Mouse (Mus musculus) forebrain, postnatal 0 days (tissue): ENCODE results near the gene Zfp119b. TPM values are rescaled to one million over a fixed set of nuclear protein-coding genes. Genes with fewer than 3 reads are reported as not detected.

ENCODE experiments used
- ATAC-seq: fragments of 200-750 bp; cut with Nextera tagmentation; 2 replicates; pipeline ENCODE4 v1.8.0; 2017; ENCODE audit warnings: mild to moderate bottlenecking, moderate library complexity
- DNase-seq: peaks from one replicate; pipeline ENCODE4 v3.0.0-alpha.2; 2015
- H3K27ac ChIP-seq: fragments of 300-500 bp; sonication (generic); 2 replicates; pipeline ENCODE4 v1.5.1; 2014; ENCODE audit warnings: low read depth, mild to moderate bottlenecking, antibody characterized with exemption, low read length, moderate library complexity, mixed read lengths
- H3K27me3 ChIP-seq: fragments of 300-500 bp; sonication (generic); 2 replicates; pipeline ENCODE4 v1.6.1; 2014; ENCODE audit warnings: mild to moderate bottlenecking, low read length, mixed read lengths; ENCODE audit not compliant: insufficient read depth
- H3K36me3 ChIP-seq: fragments of 300-500 bp; sonication (generic); 2 replicates; pipeline ENCODE4 v1.6.1; 2014; ENCODE audit warnings: mild to moderate bottlenecking, moderate library complexity; ENCODE audit not compliant: insufficient read depth
- H3K4me1 ChIP-seq: fragments of 300-500 bp; sonication (generic); 2 replicates; pipeline ENCODE4 v1.6.1; 2014; ENCODE audit warnings: antibody characterized with exemption; ENCODE audit not compliant: insufficient read depth
- H3K4me2 ChIP-seq: fragments of 300-500 bp; sonication (generic); 2 replicates; pipeline ENCODE4 v1.6.1; 2014; ENCODE audit warnings: low read depth, mild to moderate bottlenecking, moderate library complexity
- H3K4me3 ChIP-seq: fragments of 300-500 bp; sonication (generic); 2 replicates; pipeline ENCODE4 v1.5.1; 2014; ENCODE audit warnings: low read depth, low read length, mixed read lengths
- H3K9ac ChIP-seq: fragments of 300-500 bp; sonication (generic); 2 replicates; pipeline ENCODE4 v1.6.1; 2014; ENCODE audit warnings: mild to moderate bottlenecking
- H3K9me3 ChIP-seq: fragments of 300-500 bp; sonication (generic); 2 replicates; pipeline ENCODE4 v1.6.1; 2016; ENCODE audit warnings: low read length
- CTCF ChIP-seq: sonication (generic); IDR thresholded peaks from 2 replicates; pipeline ENCODE4 v1.5.1; 2016; ENCODE audit warnings: antibody characterized with exemption, control low read depth, low read depth
- WGBS: fragments of 180-500 bp; shearing (Covaris S2); extraction: QIAGEN DNeasy Blood & Tissue Kit; methylation state at CpG from one replicate; pipeline ENCODE4 v1.1.7; 2014; 5-methylcytosine and 5-hydroxymethylcytosine counted together
- polyA plus RNA-seq: library from polyadenylated mRNA; unstranded; fragments of >200 nt; fragmentation: Nextera tagmentation; extraction: Ambion mirVana; gene quantifications from 2 replicates; pipeline ENCODE4 v1.2.1, GENCODE M21; 2015
- total RNA-seq: library from RNA; depleted of rRNA; stranded (reverse); fragments of >200 nt; gene quantifications from 2 replicates; pipeline ENCODE4 v1.2.3, GENCODE M21; 2014

Gene Zfp119b
- total and polyA plus RNA-seq, 2 experiments from 2014 or later, result 5.7 to 6.0 TPM

GRCm38 (mm10) chr17:55971453-55971852 lies 22.2 kb upstream of the Zfp119b start:
- ATAC-seq, result no peak
- 30% methylated on average over 22 of the region's 22 CpGs for WGBS

GRCm38 (mm10) chr17:55969966-55970891 lies 20.9 kb upstream of the Zfp119b start, which contains the start of gene Shd:
Gene Shd (plus strand): TSS chr17:55970467.
- peak; percentile 34; the same call in 1 of the 2 replicates for TF ChIP-seq CTCF
- Histone ChIP-seq H3K4me3 (peak within 1 kb of the TSS; percentile 72), H3K4me1 (peaks cover 13% of the 10 kb centered on the region), H3K36me3 (peaks cover 32% of the 10 kb centered on the region), H3K9ac (peak within 1 kb of the TSS; percentile 93), H3K27ac (peak within 1 kb of the TSS; percentile 66), H3K27me3 (no peaks in the 10 kb centered on the region), H3K9me3 (no peaks in the 10 kb centered on the region), H3K4me2 (peak within 1 kb of the TSS; percentile 96)
- ATAC-seq, result peak; percentile 59
- peak; percentile 67 for DNase-seq
- 9% methylated on average over 54 of the region's 55 CpGs for WGBS

More at GRCm38 (mm10) chr17:55971453-55971852, 22.2 kb upstream of the Zfp119b start:
- Histone ChIP-seq H3K4me2 (peak overlapping the region; percentile 96), H3K36me3 (peaks cover 31% of the 10 kb centered on the region), H3K4me1 (peaks cover 13% of the 10 kb centered on the region), H3K9me3 (no peaks in the 10 kb centered on the region), H3K9ac (peak overlapping the region; percentile 93), H3K27me3 (no peaks in the 10 kb centered on the region), H3K27ac (no peak overlapping the region), H3K4me3 (peak overlapping the region; percentile 72)
- no peak for DNase-seq
- TF ChIP-seq CTCF, result no peak

GRCm38 (mm10) chr17:55969560-55969959 lies 20.3 kb upstream of the Zfp119b start:
- peak overlapping the region; percentile 96 for H3K4me2 ChIP-seq
- ATAC-seq (peak; percentile 61), DNase-seq (peak; percentile 80)
- peak overlapping the region; percentile 66 for H3K27ac ChIP-seq
- H3K4me3 ChIP-seq, result peak overlapping the region; percentile 72
- TF ChIP-seq CTCF, result no peak
- H3K27me3 ChIP-seq, result no peaks in the 10 kb centered on the region
- WGBS, result 20% methylated on average over 14 of the region's 14 CpGs
- peaks cover 13% of the 10 kb centered on the region for H3K4me1 ChIP-seq
- H3K9ac ChIP-seq, result peak overlapping the region; percentile 93
- H3K36me3 ChIP-seq, result peaks cover 37% of the 10 kb centered on the region
- no peaks in the 10 kb centered on the region for H3K9me3 ChIP-seq

- no peak overlapping the region for H3K27ac ChIP-seq
- ATAC-seq (no peak), DNase-seq (no peak)
- H3K4me1 ChIP-seq, result peaks cover 13% of the 10 kb centered on the region
- no peak overlapping the region for H3K4me2 ChIP-seq
- H3K4me3 ChIP-seq, result no peak overlapping the region
- WGBS, result 73% methylated on average over 7 of the region's 7 CpGs
- H3K9me3 ChIP-seq, result no peaks in the 10 kb centered on the region
- peaks cover 41% of the 10 kb centered on the region for H3K36me3 ChIP-seq
- TF ChIP-seq CTCF, result no peak
- no peaks in the 10 kb centered on the region for H3K27me3 ChIP-seq
- H3K9ac ChIP-seq, result no peak overlapping the region
Measured at GRCm38 (mm10) chr17:55968210-55968609, 18.9 kb upstream of the Zfp119b start.

GRCm38 (mm10) chr17:55967186-55967585 lies 17.9 kb upstream of the Zfp119b start:
- Histone ChIP-seq H3K9me3 (no peaks in the 10 kb centered on the region), H3K36me3 (peaks cover 43% of the 10 kb centered on the region), H3K4me3 (no peak overlapping the region), H3K27ac (no peak overlapping the region), H3K9ac (no peak overlapping the region), H3K4me2 (no peak overlapping the region), H3K27me3 (no peaks in the 10 kb centered on the region), H3K4me1 (peaks cover 13% of the 10 kb centered on the region)
- TF ChIP-seq CTCF, result no peak
- ATAC-seq (no peak), DNase-seq (no peak)
- WGBS, result 93% methylated on average over 4 of the region's 4 CpGs

GRCm38 (mm10) chr17:55964996-55965395 lies 15.7 kb upstream of the Zfp119b start:
- ATAC-seq (no peak), DNase-seq (no peak)
- H3K4me2 ChIP-seq, result no peak overlapping the region
- H3K4me1 ChIP-seq, result peaks cover 5% of the 10 kb centered on the region
- H3K27ac ChIP-seq, result no peak overlapping the region
- H3K4me3 ChIP-seq, result no peak overlapping the region
- 87% methylated on average over 9 of the region's 9 CpGs for WGBS
- H3K9me3 ChIP-seq, result no peaks in the 10 kb centered on the region
- no peaks in the 10 kb centered on the region for H3K27me3 ChIP-seq
- peaks cover 55% of the 10 kb centered on the region for H3K36me3 ChIP-seq
- TF ChIP-seq CTCF, result 0 out of 2 replicates have a peak, but pooled peaks have one; percentile 15
- no peak overlapping the region for H3K9ac ChIP-seq

GRCm38 (mm10) chr17:55964496-55964895 lies 15.2 kb upstream of the Zfp119b start:
- H3K36me3 ChIP-seq, result peaks cover 55% of the 10 kb centered on the region
- no peak for DNase-seq
- no peak for ATAC-seq

More at GRCm38 (mm10) chr17:55964496-55964895, 15.2 kb upstream of the Zfp119b start:
- H3K4me2 ChIP-seq, result no peak overlapping the region
- H3K9me3 ChIP-seq, result no peaks in the 10 kb centered on the region
- 94% methylated on average over 10 of the region's 10 CpGs for WGBS
- no peak overlapping the region for H3K9ac ChIP-seq
- peaks cover under 1% of the 10 kb centered on the region; the same call in 1 of the 2 replicates for H3K4me1 ChIP-seq
- no peak overlapping the region for H3K27ac ChIP-seq
- TF ChIP-seq CTCF, result no peak
- no peaks in the 10 kb centered on the region for H3K27me3 ChIP-seq
- H3K4me3 ChIP-seq, result no peak overlapping the region
